Mouse (Mus musculus) thymus, postnatal 0 days (tissue): ENCODE measurements at regions not wholly inside any gene's neighbourhood (a gene's known extent, or its start where the extent isn't known, plus 50 kb on each side); places are given as distances from the start of the nearest gene placed in this dataset.

ENCODE experiments used
- DNase-seq: peaks from one replicate; pipeline ENCODE4 v3.0.0-alpha.2; 2015; ENCODE audit warnings: low spot score

- no peak for DNase-seq
These were observed 140.7 kb downstream of the Cdc5l start for GRCm38 (mm10) chr17:45292883-45293282.

- no peak for DNase-seq
These were observed 142.5 kb downstream of the Cdc5l start for GRCm38 (mm10) chr17:45291052-45291451.

GRCm38 (mm10) chr17:45285621-45286189, 147.8 kb downstream of the Cdc5l start:
- no peak for DNase-seq

- no peak for DNase-seq
These were observed 152.0 kb downstream of the Cdc5l start for GRCm38 (mm10) chr17:45281554-45281953.

GRCm38 (mm10) chr17:45279811-45280205, 153.7 kb downstream of the Cdc5l start:
- no peak for DNase-seq

GRCm38 (mm10) chr17:45279075-45279810, 154.3 kb downstream of the Cdc5l start:
- no peak for DNase-seq

GRCm38 (mm10) chr17:45277516-45277915, 156.0 kb downstream of the Cdc5l start:
- no peak for DNase-seq

GRCm38 (mm10) chr17:45276686-45277405, 156.7 kb downstream of the Cdc5l start:
- no peak for DNase-seq

- no peak for DNase-seq
These were observed 158.6 kb downstream of the Cdc5l start for GRCm38 (mm10) chr17:45274894-45275293.

- DNase-seq: no peak
These were observed 166.8 kb downstream of the Cdc5l start for GRCm38 (mm10) chr17:45266776-45267175.

GRCm38 (mm10) chr17:45265587-45265986, 167.9 kb downstream of the Cdc5l start:
- no peak for DNase-seq

GRCm38 (mm10) chr17:45264434-45264833, 169.1 kb downstream of the Cdc5l start:
- no peak for DNase-seq

- no peak for DNase-seq
These were observed 173.1 kb downstream of the Cdc5l start for GRCm38 (mm10) chr17:45260421-45260820.

- peak; percentile 15 for DNase-seq
These were observed 175.5 kb downstream of the Cdc5l start for GRCm38 (mm10) chr17:45258007-45258406.

GRCm38 (mm10) chr17:45252593-45253230, 180.8 kb downstream of the Cdc5l start:
- DNase-seq: no peak

- peak; percentile 71 for DNase-seq
These were observed 182.4 kb downstream of the Cdc5l start for GRCm38 (mm10) chr17:45251034-45251730.

- DNase-seq: no peak
These were observed 183.1 kb downstream of the Cdc5l start for GRCm38 (mm10) chr17:45250450-45250849.

GRCm38 (mm10) chr17:45247142-45248137, 186.1 kb downstream of the Cdc5l start:
- DNase-seq: no peak

- DNase-seq: no peak
These were observed 188.7 kb downstream of the Cdc5l start for GRCm38 (mm10) chr17:45244870-45245269.

- no peak for DNase-seq
These were observed 190.4 kb downstream of the Cdc5l start for GRCm38 (mm10) chr17:45243103-45243502.
